25 mouse cellular contexts compared by ENCODE assay signal in the genomic region with DNA sequence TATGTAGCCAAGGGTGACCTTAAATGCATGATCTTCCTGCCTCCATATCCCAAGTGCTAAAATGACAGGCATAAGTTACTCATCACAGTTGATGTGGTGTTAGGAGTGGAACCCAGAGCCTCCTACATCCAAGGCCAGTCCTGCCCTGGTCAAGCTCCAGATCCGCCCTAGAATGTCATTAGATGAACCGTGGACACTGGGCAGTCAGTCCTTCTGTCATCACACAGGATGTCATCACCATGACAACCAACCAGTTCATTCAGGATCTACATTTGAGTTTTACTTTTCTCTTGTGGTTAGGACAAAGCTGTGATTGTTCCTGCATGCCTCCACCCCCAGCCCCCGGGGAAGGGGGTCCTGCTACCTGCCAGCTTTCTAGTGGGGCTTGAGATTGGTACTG. TPM values are rescaled to one million over a fixed set of nuclear protein-coding genes. Genes with fewer than 3 reads are reported as not detected.
DNase-seq lines count a peak whose midpoint lies in the region; ATAC-seq lines count a peak whose summit lies in the region.
"Had no signal": no experiment of that assay in that cellular context is flagged by ENCODE, and none has a peak within 500 bp of the region (broad histone marks: within the 10 kb centered on the region; RNA-seq: fewer than 3 reads in every experiment).

No protein-coding gene starts in this region.

- H3K36me3 ChIP-seq in hindbrain, embryonic 15.5 days, result no peaks in the 10 kb centered on the region
- no peaks in the 10 kb centered on the region for H3K36me3 ChIP-seq in hindbrain, embryonic 13.5 days
- no peaks in the 10 kb centered on the region for H3K36me3 ChIP-seq in neural tube, embryonic 15.5 days
- no peaks in the 10 kb centered on the region for H3K36me3 ChIP-seq in neural tube, embryonic 11.5 days (ENCODE audit: control insufficient read depth, insufficient read depth, low read length)
- H3K36me3 ChIP-seq: embryonic facial prominence, embryonic 13.5 days; kidney, embryonic 15.5 days had no signal

- no peak overlapping the region for H3K27ac ChIP-seq in hindbrain, embryonic 15.5 days (replicated peaks)
- no peak overlapping the region for H3K27ac ChIP-seq in hindbrain, embryonic 13.5 days
- H3K27ac ChIP-seq in neural tube, embryonic 15.5 days (replicated peaks), result no peak overlapping the region
- no peak overlapping the region for H3K27ac ChIP-seq in neural tube, embryonic 11.5 days (ENCODE audit: low read depth, low read length)
- H3K27ac ChIP-seq: embryonic facial prominence, embryonic 13.5 days; kidney, embryonic 15.5 days; left cerebral cortex, adult 2 months had no signal

- 0 out of 2 replicates have a peak, but pooled peaks have one; percentile 45 for ATAC-seq in hindbrain, embryonic 15.5 days (ENCODE audit: low FRiP score, low read depth)
- no peak for ATAC-seq in hindbrain, embryonic 13.5 days (ENCODE audit: low FRiP score)
- ATAC-seq in neural tube, embryonic 15.5 days (ENCODE audit: low FRiP score), result no peak
- 0 out of 2 replicates have a peak, but pooled peaks have one; percentile 13 for ATAC-seq in neural tube, embryonic 11.5 days (ENCODE audit: insufficient read depth, low FRiP score, low TSS enrichment)
- ATAC-seq: intestine, postnatal 0 days had no signal

- H3K4me3 ChIP-seq in hindbrain, embryonic 15.5 days, result no peak overlapping the region
- no peak overlapping the region for H3K4me3 ChIP-seq in hindbrain, embryonic 13.5 days
- no peak overlapping the region for H3K4me3 ChIP-seq in neural tube, embryonic 15.5 days (replicated peaks)
- no peak overlapping the region for H3K4me3 ChIP-seq in neural tube, embryonic 11.5 days (ENCODE audit: low read depth, low read length)
- H3K4me3 ChIP-seq: embryonic facial prominence, embryonic 13.5 days; erythroblast, embryonic 14.5 days; kidney, embryonic 15.5 days; left cerebral cortex, adult 2 months had no signal

- H3K9me3 ChIP-seq in hindbrain, embryonic 15.5 days, result 0 out of 2 replicates have a peak, but pooled peaks cover under 1% of the 10 kb centered on the region
- H3K9me3 ChIP-seq in hindbrain, embryonic 13.5 days, result no peaks in the 10 kb centered on the region
- no peaks in the 10 kb centered on the region; the same call in 1 of the 2 replicates for H3K9me3 ChIP-seq in neural tube, embryonic 15.5 days (replicated peaks)
- no peaks in the 10 kb centered on the region for H3K9me3 ChIP-seq in neural tube, embryonic 11.5 days (ENCODE audit: control insufficient read depth, low read length)
- H3K9me3 ChIP-seq: embryonic facial prominence, embryonic 13.5 days; kidney, embryonic 15.5 days had no signal

- H3K27me3 ChIP-seq in hindbrain, embryonic 15.5 days, result no peaks in the 10 kb centered on the region
- 0 out of 2 replicates have a peak, but pooled peaks cover 5% of the 10 kb centered on the region for H3K27me3 ChIP-seq in hindbrain, embryonic 13.5 days
- H3K27me3 ChIP-seq in neural tube, embryonic 15.5 days (replicated peaks), result peaks cover 4% of the 10 kb centered on the region; the same call in 1 of the 2 replicates
- H3K27me3 ChIP-seq in neural tube, embryonic 11.5 days (ENCODE audit: control insufficient read depth, insufficient read depth, low read length), result no peaks in the 10 kb centered on the region
- H3K27me3 ChIP-seq: embryonic facial prominence, embryonic 13.5 days; kidney, embryonic 15.5 days had no signal

- DNase-seq in embryo, embryonic 10 days (ENCODE audit: low spot score), result peak; percentile 53
- DNase-seq in embryo, embryonic 11 days, result no peak
- DNase-seq in neural tube, embryonic 10.5 days (ENCODE audit: extremely low spot score, low spot score), result peak; percentile 19
- DNase-seq in neural tube, embryonic 11.5 days (ENCODE audit: low spot score), result no peak
- DNase-seq in gastrocnemius, adult 8-10 months (ENCODE audit: low spot score in 2 of 2), result no peak

- H3K4me2 ChIP-seq in hindbrain, embryonic 15.5 days, result no peak overlapping the region
- H3K4me2 ChIP-seq in hindbrain, embryonic 13.5 days, result no peak overlapping the region
- no peak overlapping the region for H3K4me2 ChIP-seq in neural tube, embryonic 15.5 days
- H3K4me2 ChIP-seq in neural tube, embryonic 11.5 days (ENCODE audit: low read depth), result no peak overlapping the region
- H3K4me2 ChIP-seq: embryonic facial prominence, embryonic 13.5 days; heart, embryonic 11.5 days; kidney, embryonic 15.5 days had no signal

- H3K4me1 ChIP-seq in hindbrain, embryonic 15.5 days (replicated peaks), result no peaks in the 10 kb centered on the region
- peaks cover 6% of the 10 kb centered on the region; the same call in 1 of the 2 replicates for H3K4me1 ChIP-seq in hindbrain, embryonic 13.5 days (replicated peaks)
- no peaks in the 10 kb centered on the region for H3K4me1 ChIP-seq in neural tube, embryonic 15.5 days
- no peaks in the 10 kb centered on the region for H3K4me1 ChIP-seq in neural tube, embryonic 11.5 days (ENCODE audit: control insufficient read depth, insufficient read depth, low read length)
- H3K4me1 ChIP-seq: embryonic facial prominence, embryonic 13.5 days; kidney, embryonic 15.5 days had no signal

- 17% methylated on average over 3 of the region's 3 CpGs for WGBS in hindbrain, embryonic 15.5 days
- 12% methylated on average over 3 of the region's 3 CpGs for WGBS in hindbrain, embryonic 13.5 days
- WGBS in neural tube, embryonic 15.5 days, result 24% methylated on average over 3 of the region's 3 CpGs
- 31% methylated on average over 3 of the region's 3 CpGs for WGBS in neural tube, embryonic 11.5 days

- no peak overlapping the region for H3K9ac ChIP-seq in hindbrain, embryonic 15.5 days
- H3K9ac ChIP-seq in hindbrain, embryonic 13.5 days, result no peak overlapping the region
- no peak overlapping the region for H3K9ac ChIP-seq in neural tube, embryonic 15.5 days (replicated peaks)
- H3K9ac ChIP-seq in neural tube, embryonic 11.5 days (ENCODE audit: low read length), result no peak overlapping the region
- H3K9ac ChIP-seq: embryonic facial prominence, embryonic 13.5 days; kidney, embryonic 15.5 days had no signal

RNA-seq across cellular contexts. Expression of gene Psmg3, which starts 12.5 kb away (rescaled TPM):
- 67.4 and 71.0 TPM in 2 replicates for polyA plus RNA-seq in hindbrain, embryonic 15.5 days (2015; fragmentation: Nextera tagmentation; extraction: Ambion mirVana)
- 73.5 and 78.7 TPM in 2 replicates for polyA plus RNA-seq in hindbrain, embryonic 13.5 days (2015; fragmentation: Nextera tagmentation; extraction: Ambion mirVana)
- 72.1 and 76.3 TPM in 2 replicates for polyA plus RNA-seq in neural tube, embryonic 15.5 days (2015; fragmentation: Nextera tagmentation; extraction: Ambion mirVana)
- 71.9 and 79.8 TPM in 2 replicates for polyA plus RNA-seq in neural tube, embryonic 11.5 days (2014; fragmentation: Nextera tagmentation; extraction: Ambion mirVana)
- total RNA-seq in gastrocnemius, adult 8-10 months (2022), result 10 to 100 TPM in 1 of 4 experiments, 1 to 10 TPM in 3; 7.8 to 10.4 (median 8.8) TPM

RNA-seq across cellular contexts. Expression of gene Gm26938, which starts 12.9 kb away (rescaled TPM):
- not detected in 2 replicates for polyA plus RNA-seq in hindbrain, embryonic 15.5 days (2015; fragmentation: Nextera tagmentation; extraction: Ambion mirVana)
- polyA plus RNA-seq in hindbrain, embryonic 13.5 days (2015; fragmentation: Nextera tagmentation; extraction: Ambion mirVana), result not detected in 2 replicates
- polyA plus RNA-seq in neural tube, embryonic 15.5 days (2015; fragmentation: Nextera tagmentation; extraction: Ambion mirVana), result not detected in 2 replicates
- 0.41 TPM in 1 of 2 replicates, not detected in the other for polyA plus RNA-seq in neural tube, embryonic 11.5 days (2014; fragmentation: Nextera tagmentation; extraction: Ambion mirVana)
- total RNA-seq in gastrocnemius, adult 8-10 months (2022), result not detected
- total RNA-seq: adrenal gland, postnatal 25 days; gastrocnemius, postnatal 14 days; hematopoietic stem cell, adult 5-6 weeks; left cerebral cortex, adult 2 months; left cerebral cortex, postnatal 4 days; liver, adult 2 months had no signal
- polyA plus RNA-seq: brain, embryonic 14.5 days; erythroblast, embryonic 14.5 days; forebrain, embryonic 16.5 days; heart, embryonic 11.5 days; heart, postnatal 0 days; intestine, postnatal 0 days; kidney, embryonic 15.5 days; liver, adult 2 months; lung, postnatal 0 days; spleen, adult 2 months; testis, adult 2 months had no signal

RNA-seq across cellular contexts. Expression of gene Tmem184a, which starts 19.4 kb away (rescaled TPM):
- polyA plus RNA-seq in hindbrain, embryonic 15.5 days (2015; fragmentation: Nextera tagmentation; extraction: Ambion mirVana), result 0.12 and 0.18 TPM in 2 replicates
- polyA plus RNA-seq in hindbrain, embryonic 13.5 days (2015; fragmentation: Nextera tagmentation; extraction: Ambion mirVana), result 0.05 and 0.12 TPM in 2 replicates
- 0.20 and 1.7 TPM in 2 replicates for polyA plus RNA-seq in neural tube, embryonic 15.5 days (2015; fragmentation: Nextera tagmentation; extraction: Ambion mirVana)
- polyA plus RNA-seq in neural tube, embryonic 11.5 days (2014; fragmentation: Nextera tagmentation; extraction: Ambion mirVana), result 0.70 and 1.0 TPM in 2 replicates
- total RNA-seq in gastrocnemius, adult 8-10 months (2022), result 1 to 10 TPM in 2 of 4 experiments, under 1 TPM in 2; 0.41 to 1.4 (median 0.88) TPM
- total RNA-seq: adrenal gland, postnatal 25 days had no signal

RNA-seq across cellular contexts. Expression of gene Mafk, which starts 47.8 kb away (rescaled TPM):
- 11.7 and 13.5 TPM in 2 replicates for polyA plus RNA-seq in hindbrain, embryonic 15.5 days (2015; fragmentation: Nextera tagmentation; extraction: Ambion mirVana)
- 13.2 and 13.4 TPM in 2 replicates for polyA plus RNA-seq in hindbrain, embryonic 13.5 days (2015; fragmentation: Nextera tagmentation; extraction: Ambion mirVana)
- 10.8 and 14.2 TPM in 2 replicates for polyA plus RNA-seq in neural tube, embryonic 15.5 days (2015; fragmentation: Nextera tagmentation; extraction: Ambion mirVana)
- polyA plus RNA-seq in neural tube, embryonic 11.5 days (2014; fragmentation: Nextera tagmentation; extraction: Ambion mirVana), result 7.0 and 8.3 TPM in 2 replicates
- total RNA-seq in gastrocnemius, adult 8-10 months (2022), result 10 to 100 TPM; 15.2 to 21.2 (median 18.1) TPM

Comparison
In these comparisons a context has a peak if more than half of its experiments do, and no peak if none do; other contexts are left out.
1. DNase-seq: peak in embryo, embryonic 10 days (single experiment) and neural tube, embryonic 10.5 days (single experiment); none in embryo, embryonic 11 days (single experiment), neural tube, embryonic 11.5 days (single experiment) and gastrocnemius, adult 8-10 months (0 of 2).
2. ATAC-seq: peak in hindbrain, embryonic 15.5 days (single experiment) and neural tube, embryonic 11.5 days (single experiment); none in hindbrain, embryonic 13.5 days (single experiment) and neural tube, embryonic 15.5 days (single experiment).